Mouse (Mus musculus): ENCODE data around the gene Gm4858.
"Not testable (repeated sequence)": the region's sequence is repeated elsewhere in the genome, so short reads cannot be mapped to it uniquely, and the experiment has no call there.

Gene Gm4858

GRCm38 (mm10) chr3:93068523-93068922 is at the start of gene Gm4858:
Gene Gm4858, plus strand, starts transcription at chr3:93068823.
- DNase-seq = not testable (repeated sequence)

GRCm38 (mm10) chr3:93018960-93019359 is 49.7 kb upstream of the Gm4858 start, which contains the start of gene Lce1m:
Gene Lce1m, minus strand, starts transcription at chr3:93019060.
- no peak for DNase-seq

DNA sequence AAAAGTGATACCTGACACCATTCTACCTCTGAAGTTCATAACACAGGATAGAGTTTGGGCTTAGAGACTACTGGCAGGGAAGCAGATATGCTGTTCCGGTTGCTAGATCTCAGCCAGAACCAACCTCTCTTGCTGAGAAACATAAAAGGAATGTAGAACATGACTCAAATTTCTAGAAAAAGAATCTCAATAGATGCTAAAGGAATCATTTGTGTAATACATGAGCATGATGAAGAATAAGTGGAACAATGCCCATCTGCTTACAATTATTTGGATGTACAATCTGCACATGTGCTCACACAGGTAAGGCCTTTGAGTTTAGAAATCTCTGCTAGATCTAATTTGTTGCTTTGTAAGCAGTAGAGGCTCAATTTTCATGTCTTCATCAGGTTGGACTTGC is 47.5 kb upstream of the Gm4858 start:
- DNase-seq = no peak

GRCm38 (mm10) chr3:93023411-93024184 is 45.0 kb upstream of the Gm4858 start:
- no peak for DNase-seq

- DNase-seq = no peak
Measured at GRCm38 (mm10) chr3:93025486-93025885, 43.1 kb upstream of the Gm4858 start.

- DNase-seq = no peak
Measured at GRCm38 (mm10) chr3:93031450-93031849, 37.2 kb upstream of the Gm4858 start.

DNA sequence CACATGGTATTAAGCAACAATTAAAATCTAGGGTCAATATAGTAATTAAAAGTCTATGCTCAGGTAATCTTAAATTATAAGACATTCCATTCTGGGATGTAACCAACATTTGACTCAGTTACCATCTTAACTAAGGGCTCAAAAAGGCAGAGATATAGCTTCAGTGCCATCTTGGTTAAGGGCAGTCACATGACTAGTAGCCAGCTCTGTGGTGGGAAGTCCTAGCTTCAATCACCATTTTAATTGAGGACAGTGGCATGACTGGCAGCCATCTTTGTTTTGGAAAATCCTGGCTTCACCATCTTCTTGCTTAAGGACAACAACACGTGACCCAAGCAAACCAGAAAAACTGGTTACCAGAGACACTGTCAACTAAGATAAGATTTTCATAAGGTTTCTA is 18.4 kb upstream of the Gm4858 start:
- no peak for DNase-seq

GRCm38 (mm10) chr3:93052826-93053474 is 15.7 kb upstream of the Gm4858 start:
- no peak for DNase-seq

DNA sequence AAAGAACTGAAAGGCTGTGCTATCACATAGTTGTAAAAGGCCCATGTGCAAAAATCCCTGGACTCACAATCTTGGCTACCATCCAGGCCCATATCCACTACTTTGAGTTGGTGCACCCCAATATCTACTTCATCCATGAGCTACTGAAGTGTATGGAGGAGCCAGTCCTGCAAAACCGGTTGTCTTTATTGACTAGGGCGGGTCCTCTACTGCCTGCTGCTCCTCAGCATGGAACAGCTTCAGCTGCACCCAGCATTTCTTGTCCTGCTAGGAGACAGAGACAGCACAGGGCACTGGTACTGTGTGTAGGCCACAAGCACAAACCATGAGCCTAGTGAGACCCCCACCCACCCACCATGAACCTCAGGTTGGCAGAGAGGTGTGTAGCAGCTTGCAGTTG is 18.0 kb downstream of the Gm4858 start:
- no peak for DNase-seq

DNA sequence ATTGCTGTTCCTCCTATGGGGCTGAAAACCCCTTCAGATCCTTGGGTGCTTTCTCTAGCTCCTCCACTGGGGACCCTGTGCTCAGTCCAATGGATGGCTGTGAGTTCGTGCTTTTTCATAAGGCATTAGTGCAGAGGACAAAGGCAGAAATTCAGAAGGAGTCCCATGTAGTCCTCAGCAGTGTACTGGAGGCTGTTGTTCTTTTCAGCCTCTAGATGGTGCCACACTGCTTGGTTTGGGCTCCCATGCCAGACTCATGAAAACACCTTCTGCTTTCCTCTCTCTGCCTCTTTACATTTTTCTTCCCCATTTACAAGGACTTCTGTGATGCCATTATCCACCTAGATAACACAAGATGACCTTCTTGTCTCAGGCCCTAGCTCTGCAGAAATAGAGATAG is 25.0 kb downstream of the Gm4858 start:
- DNase-seq = not testable (repeated sequence)

GRCm38 (mm10) chr3:93096447-93096846 is 27.8 kb downstream of the Gm4858 start:
- DNase-seq = no peak

DNA sequence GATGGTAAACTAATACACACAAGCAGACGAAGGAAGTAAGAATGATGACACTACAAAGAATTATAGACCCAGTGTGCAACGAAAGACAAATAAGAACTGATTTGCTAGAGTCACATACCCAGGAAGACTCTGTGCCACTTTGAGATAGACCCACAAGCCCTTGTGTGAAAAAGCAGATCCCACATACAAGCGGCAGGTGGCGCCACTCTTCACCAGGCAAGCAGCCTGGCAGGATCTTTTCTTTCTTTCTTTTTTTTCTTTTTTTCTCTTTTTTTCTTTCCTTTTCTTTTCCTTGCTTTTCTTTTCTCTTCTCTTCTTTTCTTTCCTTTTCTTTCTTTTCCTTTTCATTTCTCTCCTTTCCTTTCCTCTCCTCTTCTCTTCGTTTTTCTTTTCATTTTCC is 43.0 kb downstream of the Gm4858 start:
- no peak for DNase-seq

GRCm38 (mm10) chr3:93114481-93114880 is 45.9 kb downstream of the Gm4858 start:
- no peak for DNase-seq

GRCm38 (mm10) chr3:93119101-93119500 is 50.5 kb downstream of the Gm4858 start:
- DNase-seq = no peak
